Mouse (Mus musculus) stomach, postnatal 0 days (tissue): ENCODE measurements at regions not wholly inside any gene's neighbourhood (a gene's known extent, or its start where the extent isn't known, plus 50 kb on each side); places are given as distances from the start of the nearest gene placed in this dataset.

ENCODE experiments used
- CTCF ChIP-seq: IDR thresholded peaks from 2 replicates; pipeline ENCODE4 v1.5.1; 2016; ENCODE audit warnings: antibody characterized with exemption, low read depth, mild to moderate bottlenecking, moderate library complexity
- EP300 ChIP-seq: optimal IDR thresholded peaks from 2 replicates; pipeline ENCODE3; 2016; ENCODE audit warnings: antibody characterized with exemption

- TF ChIP-seq CTCF (no peak), EP300 (no peak)
Observed at GRCm38 (mm10) chr10:27968202-27968601, 106.4 kb upstream of the Ptprk start.
